Mouse (Mus musculus) yolk sac, embryonic 10.5 days (tissue): ENCODE data around the gene Kat14.
"Not testable (repeated sequence)": the region's sequence is repeated elsewhere in the genome, so short reads cannot be mapped to it uniquely, and the experiment has no call there.

ENCODE experiments used
- DNase-seq: peaks from one replicate; pipeline ENCODE4 v3.0.0-alpha.2; 2017; ENCODE audit warnings: low spot score

The Kat14 gene

DNA sequence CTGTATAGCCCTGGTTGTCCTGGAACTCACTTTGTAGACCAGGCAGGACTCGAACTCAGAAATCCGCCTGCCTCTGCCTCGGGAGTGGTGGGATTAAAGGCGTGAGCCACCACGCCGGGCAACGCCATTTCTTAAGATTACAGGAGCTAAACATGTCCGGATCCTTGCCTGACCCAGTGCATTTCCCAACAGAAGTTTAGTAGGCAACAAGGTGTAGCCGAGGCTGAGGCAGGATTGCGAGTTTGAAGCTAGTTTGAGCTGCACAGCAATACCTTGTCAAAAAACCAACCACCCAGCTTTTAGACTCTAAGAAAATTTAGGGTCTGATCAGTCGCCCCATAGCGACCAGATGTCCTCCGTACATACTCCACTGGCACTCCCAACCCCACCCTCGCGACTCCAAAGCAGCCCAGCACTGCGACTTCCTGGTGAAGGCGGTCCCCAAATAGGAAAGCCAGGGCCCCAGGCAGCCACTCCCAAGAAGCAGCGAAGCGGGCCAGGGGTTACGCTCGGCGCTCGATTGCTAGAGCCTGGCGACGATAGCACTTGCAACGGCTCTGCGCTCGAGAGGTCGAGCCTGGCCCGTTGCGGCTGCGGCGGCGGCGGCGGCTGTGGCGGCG lies at the start of gene Kat14, which contains the start of gene Pet117:
TSS of gene Kat14 (plus strand) at position 584 of the 620 bp plus-strand sequence.
TSS of gene Pet117 (plus strand) at position 597 of the 620 bp plus-strand sequence.
- DNase-seq, result peak; percentile 98

- DNase-seq, result no peak
Observed at GRCm38 (mm10) chr2:144324218-144324617, 44.6 kb upstream of the Kat14 start.

- no peak for DNase-seq
Observed at GRCm38 (mm10) chr2:144329451-144329850, 39.3 kb upstream of the Kat14 start.

DNA sequence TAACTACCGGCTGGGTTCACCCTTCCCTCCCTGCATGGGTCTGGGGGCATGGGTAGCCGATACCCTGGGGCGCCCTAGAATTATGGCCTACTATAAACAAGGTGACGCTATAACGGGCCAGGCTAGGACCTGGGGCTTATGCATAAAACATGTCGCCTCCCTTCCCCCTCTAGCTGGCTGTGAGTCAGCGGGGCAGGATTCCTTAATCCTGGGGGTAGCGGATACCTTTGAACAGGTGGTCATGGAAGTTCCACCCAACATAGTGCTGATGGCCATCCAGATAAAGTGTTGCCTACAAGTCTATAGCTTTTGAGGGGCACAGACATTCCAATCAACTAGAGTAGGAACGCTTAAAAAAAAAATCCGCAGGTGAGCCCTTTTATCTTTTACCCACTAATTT lies 38.8 kb upstream of the Kat14 start:
- DNase-seq, result no peak

GRCm38 (mm10) chr2:144330352-144330959 lies 38.3 kb upstream of the Kat14 start:
- DNase-seq, result no peak

DNA sequence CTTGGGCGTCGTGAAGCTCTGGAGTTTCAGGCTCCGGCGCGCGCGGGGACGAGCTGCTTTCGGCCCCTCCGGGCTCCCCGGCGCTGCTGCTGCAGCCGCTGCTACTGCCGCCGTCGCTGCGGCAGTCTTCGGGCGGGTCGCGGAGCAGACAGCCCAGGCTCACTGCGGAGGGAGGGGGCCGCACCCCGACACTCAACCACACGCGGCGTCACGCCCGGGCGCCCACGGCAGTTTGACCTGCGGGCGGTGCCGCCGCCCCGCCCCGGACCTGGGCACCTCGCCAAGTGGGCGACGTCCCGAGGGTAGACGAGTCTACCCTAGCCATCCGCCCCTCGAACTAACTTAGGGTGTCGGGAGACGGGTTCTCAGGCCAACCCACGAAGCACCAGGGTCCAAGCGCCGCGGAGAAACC lies 37.8 kb upstream of the Kat14 start:
- no peak for DNase-seq

DNA sequence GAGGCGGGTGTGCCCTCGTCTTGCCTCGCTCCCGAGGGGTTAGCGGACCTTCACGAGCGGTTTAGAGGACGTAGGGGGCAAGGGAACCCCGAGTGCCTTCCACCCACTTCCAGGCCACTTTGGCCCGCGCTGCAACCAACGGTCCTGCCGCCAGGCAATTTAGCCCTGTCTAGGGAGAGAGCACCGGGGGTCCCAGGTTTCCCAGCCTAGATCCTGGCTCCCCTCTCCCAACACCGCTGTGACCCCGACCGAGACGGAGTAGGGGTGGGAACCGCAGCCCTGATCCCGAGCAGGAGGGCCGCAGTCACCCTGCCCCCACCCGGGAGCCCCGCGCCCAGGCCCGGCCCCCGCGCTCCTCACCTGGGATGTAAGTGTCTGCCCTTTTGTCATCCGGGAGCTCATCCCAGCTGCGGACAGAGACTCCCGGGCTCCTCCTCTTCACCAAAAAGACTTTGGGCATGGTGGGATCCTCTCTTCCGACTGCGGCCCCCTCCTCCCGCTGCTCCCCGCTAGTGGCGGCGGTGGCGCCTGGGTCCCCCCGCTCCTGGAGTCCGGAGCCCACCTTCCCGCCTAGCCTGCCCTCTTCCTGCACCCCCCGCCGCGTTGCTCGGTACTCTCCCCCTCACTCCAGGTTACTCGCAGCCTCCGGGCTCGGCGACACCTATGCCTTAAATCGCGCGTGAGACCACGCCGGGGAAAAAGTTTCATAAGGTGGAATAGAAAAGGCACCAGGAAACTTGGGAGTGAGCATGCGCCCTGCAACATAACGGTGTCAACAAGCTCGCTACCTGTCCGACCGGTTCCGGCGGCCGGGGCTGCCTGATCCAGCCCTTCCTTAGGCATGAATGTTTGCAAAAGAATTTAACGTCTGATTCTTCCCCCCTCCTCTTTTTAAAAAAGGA lies 37.1 kb upstream of the Kat14 start, which contains the start of gene Ovol2:
TSS of gene Ovol2 (minus strand) at position 746 of the 902 bp plus-strand sequence.
- DNase-seq, result peak; percentile 27

GRCm38 (mm10) chr2:144332486-144332885 lies 36.3 kb upstream of the Kat14 start:
- DNase-seq, result no peak

GRCm38 (mm10) chr2:144333138-144333842 lies 35.5 kb upstream of the Kat14 start:
- DNase-seq, result no peak

- DNase-seq, result no peak
Observed at GRCm38 (mm10) chr2:144337230-144337629, 31.6 kb upstream of the Kat14 start.

- DNase-seq, result no peak
Observed at GRCm38 (mm10) chr2:144337701-144338100, 31.1 kb upstream of the Kat14 start.

- not testable (repeated sequence) for DNase-seq
Observed at GRCm38 (mm10) chr2:144338149-144338548, 30.6 kb upstream of the Kat14 start.

DNA sequence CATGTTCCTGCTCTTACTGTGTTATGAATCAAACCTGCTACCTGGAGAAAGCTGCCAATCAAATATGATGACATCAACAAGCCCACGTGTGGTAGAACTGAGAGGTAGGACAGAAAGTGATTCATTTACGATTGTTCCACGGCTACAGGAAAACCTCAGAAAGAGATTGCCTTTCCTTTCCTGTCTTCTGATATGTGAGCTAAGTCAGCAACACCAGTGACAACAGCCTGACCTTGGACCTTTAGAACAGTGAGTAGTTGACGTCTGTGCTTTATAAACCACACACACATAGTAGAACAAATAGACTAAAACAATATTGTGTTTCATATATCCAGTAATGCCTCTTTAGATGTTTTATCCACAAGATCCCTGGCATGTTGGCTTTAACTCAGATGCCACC lies 25.6 kb upstream of the Kat14 start:
- DNase-seq, result no peak

DNA sequence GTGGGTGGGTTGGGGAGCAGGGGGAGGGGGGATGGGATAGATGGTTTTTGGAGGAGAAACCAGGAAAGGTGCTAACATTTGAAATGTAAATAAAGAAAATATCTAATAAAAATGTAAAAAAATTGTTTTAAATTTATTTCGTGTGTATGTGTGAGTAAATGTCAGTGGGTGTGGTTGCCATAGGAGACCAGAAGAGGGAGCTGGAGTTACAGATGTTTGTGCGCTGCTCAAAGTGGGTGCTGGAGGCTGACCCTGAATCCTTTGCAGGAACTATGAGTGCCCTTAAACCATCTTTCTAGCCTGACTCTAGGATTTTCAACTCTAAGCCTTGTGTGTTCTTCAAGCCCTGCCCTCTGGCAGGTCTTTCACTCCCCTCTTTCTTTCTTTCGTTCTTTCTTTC lies 20.3 kb upstream of the Kat14 start:
- DNase-seq, result no peak

- no peak for DNase-seq
Observed at GRCm38 (mm10) chr2:144352843-144353242, 15.9 kb upstream of the Kat14 start.

DNA sequence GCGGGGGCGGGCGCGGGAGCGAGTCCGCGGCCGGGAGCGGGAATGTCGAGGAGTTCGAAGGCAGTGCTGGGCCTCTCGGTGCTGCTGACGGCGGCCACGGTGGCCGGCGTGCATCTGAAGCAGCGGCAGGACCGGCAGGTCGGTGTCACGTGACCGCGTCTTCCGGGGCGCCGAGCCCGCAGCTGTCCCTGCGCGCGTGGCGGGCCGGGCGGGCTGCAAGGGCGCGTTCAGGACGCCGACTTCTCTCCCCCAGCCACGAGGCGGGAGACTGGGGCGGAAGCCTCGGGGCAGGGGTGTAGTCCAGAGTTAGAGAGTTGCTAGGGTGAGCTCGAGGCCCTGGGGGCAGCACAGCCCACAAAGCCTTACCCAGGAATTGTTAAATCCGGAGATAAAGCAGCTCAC lies 238 bp downstream of the Kat14 start:
- DNase-seq, result no peak

- DNase-seq, result no peak
Observed at GRCm38 (mm10) chr2:144369511-144369910, 728 bp downstream of the Kat14 start.

DNA sequence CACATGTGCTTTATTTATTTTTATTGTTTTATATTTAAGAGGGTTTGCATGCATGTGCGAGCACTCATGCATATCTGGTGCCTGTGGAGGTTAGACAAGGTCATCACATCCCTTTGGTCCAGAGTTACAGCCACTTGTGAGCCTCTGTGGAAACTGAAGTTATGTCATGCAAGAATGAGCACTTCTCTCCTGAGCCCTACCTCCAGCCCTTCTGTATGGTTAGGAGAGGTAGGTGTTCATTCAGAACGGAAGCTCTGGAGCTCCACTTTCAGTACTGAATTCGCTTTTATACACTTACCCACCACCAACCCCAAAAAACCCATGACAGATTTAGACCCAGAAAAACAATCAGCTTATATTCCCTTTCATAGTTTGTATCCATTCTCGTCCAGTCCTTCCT lies 2.8 kb downstream of the Kat14 start:
- DNase-seq, result no peak

GRCm38 (mm10) chr2:144373063-144373462 lies 4.3 kb downstream of the Kat14 start:
- no peak for DNase-seq

DNA sequence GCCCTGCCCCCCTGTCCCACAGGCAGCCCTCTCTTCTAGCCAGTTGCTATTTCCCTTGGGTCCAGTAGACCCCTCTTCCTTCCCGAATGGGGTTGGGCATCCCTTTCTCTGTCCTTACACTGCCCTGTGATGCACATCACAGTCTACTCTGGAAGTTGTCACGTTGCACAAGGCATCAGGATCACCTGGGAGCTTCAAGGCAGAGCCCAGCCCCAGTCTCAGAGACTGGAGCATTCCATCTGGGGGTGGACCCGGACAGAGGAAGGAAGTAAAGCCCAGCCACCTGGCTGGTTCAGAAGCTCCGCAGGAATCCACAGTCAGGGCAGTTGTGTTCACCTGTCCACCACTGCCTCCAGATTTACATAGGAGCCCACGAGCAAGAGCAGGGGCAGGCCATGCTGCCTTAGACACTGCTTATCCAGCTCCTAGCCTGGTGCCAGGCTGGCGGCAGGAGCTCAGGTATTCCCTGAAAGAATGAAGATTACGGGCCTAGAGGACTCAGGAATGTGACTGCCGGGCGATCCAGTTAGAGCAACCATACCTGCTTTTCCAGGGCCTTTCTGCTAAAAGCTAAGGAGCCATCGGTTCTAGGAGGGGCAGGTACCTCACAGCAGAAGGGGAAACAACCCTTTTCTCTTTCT lies 6.4 kb downstream of the Kat14 start:
- DNase-seq, result no peak

DNA sequence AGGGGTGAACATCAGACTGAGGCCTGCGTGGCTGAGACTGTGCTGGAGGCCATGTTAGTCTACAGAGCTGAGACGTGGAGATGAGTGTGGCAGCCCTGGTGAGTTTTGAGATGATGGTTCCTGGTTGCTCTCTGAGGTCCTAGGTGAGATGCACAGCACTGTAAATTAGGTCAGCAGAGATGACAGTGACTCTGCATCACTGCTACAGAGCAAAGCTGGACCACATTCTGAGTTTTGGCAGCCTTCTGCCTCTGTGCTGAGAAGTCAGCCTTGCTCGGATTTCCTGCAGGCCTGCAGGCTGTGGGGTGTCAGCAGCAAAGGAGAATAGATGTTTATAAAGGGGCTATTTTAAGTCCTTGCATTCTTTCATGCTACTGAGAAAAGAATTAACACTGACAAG lies 12.5 kb downstream of the Kat14 start:
- no peak for DNase-seq

DNA sequence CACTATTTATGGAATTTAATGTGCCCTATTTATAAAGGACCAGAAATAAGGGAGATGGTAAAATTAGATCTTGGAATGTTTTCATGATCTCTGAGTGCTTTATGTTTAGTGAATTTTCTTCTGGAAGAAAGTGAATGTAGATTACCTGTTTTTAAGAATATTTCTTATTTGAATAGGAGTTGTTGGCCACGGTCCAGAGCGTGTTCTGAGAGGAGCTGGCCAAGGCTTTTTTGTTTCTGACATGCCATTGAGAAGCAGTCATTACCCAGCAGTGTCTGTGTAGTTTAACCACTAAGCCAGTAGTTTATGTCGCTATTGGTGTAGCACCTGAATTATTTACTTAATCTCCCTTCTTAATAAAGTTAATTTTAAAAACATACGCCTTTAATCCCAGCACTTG lies 13.0 kb downstream of the Kat14 start:
- DNase-seq, result no peak
